Comparison of ENCODE assay signal across 10 mouse cellular contexts in the genomic region with DNA sequence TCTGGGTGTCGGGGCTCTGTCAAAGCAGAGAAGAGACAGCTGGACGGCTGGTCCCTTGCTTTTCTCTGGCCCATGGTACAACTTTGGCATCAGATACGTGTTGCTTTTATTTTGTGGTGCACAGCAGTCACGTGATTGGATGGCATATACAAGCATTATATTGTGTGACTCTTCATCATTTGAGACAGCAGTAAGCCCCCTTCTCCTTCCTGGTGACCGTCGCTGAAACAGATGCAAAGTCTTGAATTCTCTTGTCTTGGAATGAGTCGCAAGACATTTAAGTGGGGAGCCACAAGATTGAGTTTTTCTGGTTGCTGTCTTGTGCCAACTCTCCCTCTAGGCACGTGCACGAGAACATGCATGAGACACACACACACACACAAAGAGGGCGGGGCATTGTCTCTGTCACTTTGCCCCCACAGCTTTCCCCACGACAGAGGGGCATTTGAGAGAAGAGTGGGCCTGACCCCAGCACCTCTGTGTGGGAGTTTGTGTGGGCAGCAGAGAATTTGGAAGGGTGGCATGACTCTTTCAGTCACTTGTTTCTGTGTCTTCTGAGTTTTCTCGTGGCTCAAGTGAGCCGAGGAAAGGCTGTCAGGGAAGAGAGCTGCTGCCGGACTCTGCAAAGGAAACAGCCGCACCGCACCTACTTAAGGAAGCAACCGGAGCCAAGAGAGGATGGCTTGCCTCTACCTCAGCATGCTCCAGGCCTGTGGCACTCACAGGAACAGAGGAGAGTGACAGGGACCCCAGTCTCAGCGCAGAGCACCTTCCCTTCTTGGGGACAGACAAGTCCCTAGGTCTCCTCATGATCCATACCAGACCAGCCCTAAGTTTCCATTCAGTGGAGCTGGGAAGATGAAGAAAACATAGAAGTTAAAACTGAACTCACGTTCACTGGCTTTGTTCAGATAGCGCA. TPM values are rescaled to one million over a fixed set of nuclear protein-coding genes. Genes with fewer than 3 reads are reported as not detected.
DNase-seq lines count a peak whose midpoint lies in the region; ATAC-seq and TF ChIP-seq lines count a peak whose summit lies in the region.
"Had no signal": no experiment of that assay in that cellular context is flagged by ENCODE, and none has a peak within 500 bp of the region (broad histone marks: within the 10 kb centered on the region; RNA-seq: fewer than 3 reads in every experiment).

No protein-coding gene starts in this region.

- intact Hi-C loops in heart, adult 2 months (cut with DNase I) = loop anchor here (5.0 kb wide), 3 partner anchors 127 to 223 kb away; a partner anchor contains a TSS
- intact Hi-C loops in heart, postnatal 36 days (cut with DNase I) = loop anchor here (5.0 to 10.0 kb wide), 3 partner anchors 177 to 600 kb away; no protein-coding TSS in a partner anchor

- H3K9ac ChIP-seq in heart, adult 2 months (ENCODE audit: low read depth, low read length) = 0 out of 2 replicates have a peak overlapping the region, but pooled peaks have one; percentile 17
- peak overlapping the region; percentile 10; the same call in 1 of the 2 replicates for H3K9ac ChIP-seq in lung, embryonic 15.5 days
- H3K9ac ChIP-seq in neural tube, embryonic 15.5 days (replicated peaks) = no peak overlapping the region

- no peaks in the 10 kb centered on the region for H3K27me3 ChIP-seq in heart, adult 2 months (ENCODE audit: control insufficient read depth, insufficient read depth, low read length)
- no peaks in the 10 kb centered on the region for H3K27me3 ChIP-seq in lung, embryonic 15.5 days
- H3K27me3 ChIP-seq in limb, embryonic 10.5 days (ENCODE audit: low read depth, poor library complexity, severe bottlenecking) = no peaks in the 10 kb centered on the region
- H3K27me3 ChIP-seq in neural tube, embryonic 15.5 days (replicated peaks) = no peaks in the 10 kb centered on the region

- no peak overlapping the region for H3K27ac ChIP-seq in heart, adult 2 months
- H3K27ac ChIP-seq in lung, embryonic 15.5 days = peak overlapping the region; percentile 91
- H3K27ac ChIP-seq in limb, embryonic 10.5 days = peak overlapping the region; percentile 82
- peak overlapping the region; percentile 33; the same call in 1 of the 2 replicates for H3K27ac ChIP-seq in neural tube, embryonic 15.5 days (replicated peaks)

- 47% methylated on average over 20 of the region's 20 CpGs for WGBS in heart, adult 2 months
- WGBS in lung, embryonic 15.5 days = 29% methylated on average over 20 of the region's 20 CpGs
- 29% methylated on average over 20 of the region's 20 CpGs for WGBS in lung, adult 2 months
- 76% methylated on average over 20 of the region's 20 CpGs for WGBS in limb, embryonic 10.5 days
- WGBS in neural tube, embryonic 15.5 days = 79% methylated on average over 20 of the region's 20 CpGs

- no peak for DNase-seq in heart, adult 2 months
- no peak for DNase-seq in heart, postnatal 36 days
- no peak for DNase-seq in lung, adult 2 months
- DNase-seq in limb, embryonic 10.5 days (ENCODE audit: low spot score) = no peak
- no peak for DNase-seq in layer of hippocampus, postnatal 14 days (ENCODE audit: low spot score in 2 of 2)
- DNase-seq in right cerebral cortex, postnatal 14 days = no peak
- DNase-seq: B cell, adult 2 months; midbrain, embryonic 14.5 days had no signal

- peak overlapping the region; percentile 46 for H3K4me2 ChIP-seq in lung, embryonic 15.5 days
- H3K4me2 ChIP-seq in neural tube, embryonic 15.5 days = no peak overlapping the region

- no peaks in the 10 kb centered on the region for H3K36me3 ChIP-seq in heart, adult 2 months (ENCODE audit: control insufficient read depth, insufficient read depth, low read length)
- H3K36me3 ChIP-seq in lung, embryonic 15.5 days = peaks cover 7% of the 10 kb centered on the region
- H3K36me3 ChIP-seq in limb, embryonic 10.5 days = peaks cover 12% of the 10 kb centered on the region
- peaks cover 7% of the 10 kb centered on the region; the same call in 1 of the 2 replicates for H3K36me3 ChIP-seq in neural tube, embryonic 15.5 days

- no peaks in the 10 kb centered on the region for H3K9me3 ChIP-seq in lung, embryonic 15.5 days
- no peaks in the 10 kb centered on the region for H3K9me3 ChIP-seq in limb, embryonic 10.5 days (replicated peaks)
- no peaks in the 10 kb centered on the region for H3K9me3 ChIP-seq in neural tube, embryonic 15.5 days (replicated peaks)

- H3K4me1 ChIP-seq in heart, adult 2 months (ENCODE audit: control insufficient read depth, insufficient read depth, low read length) = peaks cover 9% of the 10 kb centered on the region
- H3K4me1 ChIP-seq in lung, embryonic 15.5 days = peaks cover 31% of the 10 kb centered on the region
- peaks cover 9% of the 10 kb centered on the region for H3K4me1 ChIP-seq in lung, adult 2 months (ENCODE audit: control insufficient read depth, insufficient read depth, low read length)
- H3K4me1 ChIP-seq in limb, embryonic 10.5 days = peaks cover 37% of the 10 kb centered on the region
- H3K4me1 ChIP-seq in neural tube, embryonic 15.5 days = no peaks in the 10 kb centered on the region

- ATAC-seq in lung, embryonic 15.5 days (ENCODE audit: borderline replicate concordance, extremely low read depth, low FRiP score, low TSS enrichment) = no peak
- ATAC-seq in neural tube, embryonic 15.5 days (ENCODE audit: low FRiP score) = no peak

- TF ChIP-seq EP300 in heart, adult 2 months (IDR thresholded peaks at IDR 0.05; ENCODE audit: insufficient read depth, low read depth, low read length) = no peak

- no peak overlapping the region for H3K4me3 ChIP-seq in heart, adult 2 months
- H3K4me3 ChIP-seq in lung, embryonic 15.5 days = peak overlapping the region; percentile 8; the same call in 1 of the 2 replicates
- no peak overlapping the region for H3K4me3 ChIP-seq in lung, adult 2 months (replicated peaks; ENCODE audit: extremely low read depth, low read depth, low read length)
- no peak overlapping the region; the same call in 1 of the 2 replicates for H3K4me3 ChIP-seq in limb, embryonic 10.5 days
- H3K4me3 ChIP-seq in neural tube, embryonic 15.5 days (replicated peaks) = no peak overlapping the region

- TF ChIP-seq POLR2A in heart, adult 2 months (IDR thresholded peaks at IDR 0.05; ENCODE audit: insufficient read depth, low read depth, low read length) = no peak
- no peak for TF ChIP-seq POLR2A in lung, adult 2 months (IDR thresholded peaks at IDR 0.05; ENCODE audit: borderline replicate concordance, extremely low read depth, low read depth, low read length)

- TF ChIP-seq CTCF in heart, adult 2 months (IDR thresholded peaks at IDR 0.05) = no peak
- no peak for TF ChIP-seq CTCF in lung, adult 2 months (IDR thresholded peaks at IDR 0.05; ENCODE audit: insufficient read depth, low read length)

- no peaks in the 10 kb centered on the region for H3K79me2 ChIP-seq in heart, adult 2 months (replicated peaks; ENCODE audit: control insufficient read depth, insufficient read depth, low read length)

RNA-seq across cellular contexts. Expression of a gene that starts 9.8 kb away (rescaled TPM):
- total RNA-seq in heart, adult 2 months (2021) = 1 to 10 TPM; 8.8 to 9.2 TPM
- polyA plus RNA-seq in heart, adult 2 months (2012; rRNA removed) = 7.4 and 9.7 TPM in 2 replicates
- total RNA-seq in heart, postnatal 36 days (2021) = 10 to 100 TPM in 1 of 2 experiments, 1 to 10 TPM in 1; 9.5 to 10.0 TPM
- polyA plus RNA-seq in lung, embryonic 15.5 days (2015; fragmentation: Nextera tagmentation; extraction: Ambion mirVana) = 18.2 and 19.1 TPM in 2 replicates
- polyA plus RNA-seq in lung, adult 2 months (2012; rRNA removed) = 20.2 and 25.9 TPM in 2 replicates
- polyA plus RNA-seq in limb, embryonic 10.5 days (2016; fragmentation: Nextera tagmentation; extraction: Ambion mirVana) = 16.1 and 22.3 TPM in 2 replicates
- 6.5 and 9.6 TPM in 2 replicates for polyA plus RNA-seq in neural tube, embryonic 15.5 days (2015; fragmentation: Nextera tagmentation; extraction: Ambion mirVana)
- 10 to 100 TPM; 26.9 to 27.7 TPM for total RNA-seq in layer of hippocampus, postnatal 14 days (2021)
